Mouse (Mus musculus) liver, embryonic 11.5 days (tissue): ENCODE measurements around the gene Gm21028. TPM values are rescaled to one million over a fixed set of nuclear protein-coding genes. Genes with fewer than 3 reads are reported as not detected.
"Not testable (repeated sequence)": the region's sequence is repeated elsewhere in the genome, so short reads cannot be mapped to it uniquely, and the experiment has no call there.

ENCODE experiments used
- ATAC-seq: fragments of 200-750 bp; cut with Nextera tagmentation; replicated peaks from 2 replicates; pipeline ENCODE4 v1.8.0; 2017; ENCODE audit warnings: moderate number of reproducible peaks, mild to moderate bottlenecking, moderate TSS enrichment, moderate library complexity; ENCODE audit not compliant: low FRiP score
- DNase-seq: peaks from one replicate; pipeline ENCODE4 v3.0.0-alpha.2; 2017; ENCODE audit warnings: low spot score
- H3K27ac ChIP-seq: fragments of 300-500 bp; sonication (generic); 2 replicates; pipeline ENCODE4 v1.5.1; 2014; ENCODE audit warnings: mild to moderate bottlenecking, low read depth, low read length, control low read depth
- H3K27me3 ChIP-seq: fragments of 300-500 bp; sonication (generic); replicated peaks from 2 replicates; pipeline ENCODE4 v1.6.1; 2014; ENCODE audit warnings: low read length, mixed read lengths; ENCODE audit not compliant: control insufficient read depth, insufficient read depth
- H3K36me3 ChIP-seq: fragments of 300-500 bp; sonication (generic); 2 replicates; pipeline ENCODE4 v1.6.1; 2014; ENCODE audit warnings: mild to moderate bottlenecking, low read length, moderate library complexity, mixed read lengths; ENCODE audit not compliant: control insufficient read depth, insufficient read depth
- H3K4me1 ChIP-seq: fragments of 300-500 bp; sonication (generic); replicated peaks from 2 replicates; pipeline ENCODE4 v1.6.1; 2014; ENCODE audit warnings: low read length, mixed read lengths; ENCODE audit not compliant: control insufficient read depth, insufficient read depth
- H3K4me2 ChIP-seq: fragments of 300-500 bp; sonication (generic); 2 replicates; pipeline ENCODE4 v1.6.1; 2014; ENCODE audit warnings: mild to moderate bottlenecking, control low read depth, moderate library complexity
- H3K4me3 ChIP-seq: fragments of 300-500 bp; sonication (generic); 2 replicates; pipeline ENCODE4 v1.5.1; 2014; ENCODE audit warnings: low read depth, low read length, control low read depth
- H3K9ac ChIP-seq: fragments of 300-500 bp; sonication (generic); 2 replicates; pipeline ENCODE4 v1.6.1; 2014; ENCODE audit warnings: low read depth, low read length, control low read depth
- H3K9me3 ChIP-seq: fragments of 300-500 bp; sonication (generic); 2 replicates; pipeline ENCODE4 v1.6.1; 2016; ENCODE audit warnings: low read length, inconsistent platforms, mixed read lengths; ENCODE audit not compliant: control insufficient read depth
- WGBS: fragments of 180-500 bp; shearing (Covaris S2); extraction: QIAGEN DNeasy Blood & Tissue Kit; methylation state at CpG from one replicate; pipeline ENCODE4 v1.1.7; 2014; 5-methylcytosine and 5-hydroxymethylcytosine counted together
- microRNA-seq: library from miRNA; unstranded; fragments of <30 nt; microRNA quantifications from one replicate; pipeline ENCODE4, GENCODE M21; 2017; ENCODE audit warnings: borderline number of aligned reads
- polyA plus RNA-seq: library from polyadenylated mRNA; unstranded; fragments of >200 nt; fragmentation: Nextera tagmentation; extraction: Ambion mirVana; gene quantifications from 2 replicates; pipeline ENCODE4 v1.2.1, GENCODE M21; 2014

The Gm21028 gene
- polyA plus RNA-seq: not detected in 2 replicates

- Histone ChIP-seq H3K9me3 (peaks cover 18% of the 10 kb centered on the region; the same call in 1 of the 2 replicates), H3K4me1 (no peaks in the 10 kb centered on the region)
- ATAC-seq: no peak
These were observed at the start of gene Gm21028 for GRCm38 (mm10) chr7:42578488-42578887. Gene Gm21028, minus strand, starts transcription at chr7:42578588.

GRCm38 (mm10) chr7:42595666-42596065, 17.3 kb upstream of the Gm21028 start:
- H3K36me3 ChIP-seq, H3K9me3 ChIP-seq, H3K4me1 ChIP-seq, H3K4me3 ChIP-seq, ATAC-seq, H3K9ac ChIP-seq, H3K4me2 ChIP-seq, DNase-seq, H3K27ac ChIP-seq, H3K27me3 ChIP-seq: not testable (repeated sequence)

More at GRCm38 (mm10) chr7:42578488-42578887, at the start of gene Gm21028:
- Histone ChIP-seq H3K4me2 (no peak within 1 kb of the TSS), H3K9ac (no peak within 1 kb of the TSS), H3K4me3 (no peak within 1 kb of the TSS), H3K27ac (no peak within 1 kb of the TSS), H3K36me3 (no peaks in the 10 kb centered on the region), H3K27me3 (no peaks in the 10 kb centered on the region)
- no peak for DNase-seq
- 91% methylated on average over 5 of the region's 5 CpGs for WGBS

- H3K4me2 ChIP-seq, H3K27ac ChIP-seq, H3K4me1 ChIP-seq, H3K27me3 ChIP-seq, H3K9ac ChIP-seq, H3K36me3 ChIP-seq, DNase-seq, ATAC-seq, H3K4me3 ChIP-seq, H3K9me3 ChIP-seq: not testable (repeated sequence)
- 87% methylated on average over 11 of the region's 11 CpGs for WGBS
These were observed 14.0 kb upstream of the Gm21028 start, which contains the start of gene Zfp977 for GRCm38 (mm10) chr7:42592413-42592812. Gene Zfp977, minus strand, starts transcription at chr7:42592547.

GRCm38 (mm10) chr7:42591311-42591710, 12.9 kb upstream of the Gm21028 start:
- not testable (repeated sequence) for H3K4me2 ChIP-seq, DNase-seq, ATAC-seq, H3K36me3 ChIP-seq, H3K27me3 ChIP-seq, H3K9me3 ChIP-seq, H3K4me1 ChIP-seq, H3K9ac ChIP-seq, H3K27ac ChIP-seq, H3K4me3 ChIP-seq

- H3K36me3 ChIP-seq: no peaks in the 10 kb centered on the region
These were observed 26.6 kb downstream of the Gm21028 start for GRCm38 (mm10) chr7:42551766-42552165.

More at GRCm38 (mm10) chr7:42551766-42552165, 26.6 kb downstream of the Gm21028 start:
- DNase-seq (no peak), ATAC-seq (no peak)
- Histone ChIP-seq H3K9ac (no peak overlapping the region), H3K4me1 (no peaks in the 10 kb centered on the region), H3K27ac (no peak overlapping the region), H3K4me2 (no peak overlapping the region), H3K27me3 (no peaks in the 10 kb centered on the region), H3K9me3 (no peaks in the 10 kb centered on the region), H3K4me3 (no peak overlapping the region)
- 77% methylated on average over 3 of the region's 3 CpGs for WGBS

Small RNA genes lying within 50 kb of the gene (microRNA-seq; reads per million reads assigned to microRNA genes)
- not detected for gene Gm24938

Other genes with a start within 250 kb of the Gm21028 start
- gene 4933421I07Rik, start 130.5 kb downstream of the Gm21028 start, polyA plus RNA-seq: not detected in 2 replicates
- 12.3 and 14.1 TPM in 2 replicates for gene Zfp141, start 72.8 kb downstream of the Gm21028 start, polyA plus RNA-seq
- gene Zfp977, start 14.0 kb upstream of the Gm21028 start, polyA plus RNA-seq: 0.79 and 1.2 TPM in 2 replicates
- 1.6 and 2.8 TPM in 2 replicates for gene Zfp976, start 64.0 kb upstream of the Gm21028 start, polyA plus RNA-seq
- gene Zfp975, start 114.2 kb upstream of the Gm21028 start, polyA plus RNA-seq: 7.6 and 8.1 TPM in 2 replicates
- gene Gm17067, start 148.4 kb upstream of the Gm21028 start, polyA plus RNA-seq: 0.16 TPM in 1 of 2 replicates, not detected in the other
- not detected in 2 replicates for gene Vmn2r62, start 214.9 kb upstream of the Gm21028 start, polyA plus RNA-seq